Mouse (Mus musculus) heart, postnatal 10 days (tissue): ENCODE results near the gene Lrrc8d. TPM values are rescaled to one million over a fixed set of nuclear protein-coding genes. Genes with fewer than 3 reads are reported as not detected.
A peak's percentile ranks its signal among the peaks of the same experiment; 100 is the strongest.
"Not testable (repeated sequence)": the region's sequence is repeated elsewhere in the genome, so short reads cannot be mapped to it uniquely, and the experiment has no call there.

Experiments used
- DNase-seq, 2 experiments: peaks; one replicate each; pipeline ENCODE4 v3.0.0; 2021
- intact Hi-C: fragments of 180-260 bp; cut with DNase I; formaldehyde crosslinking; loops from one replicate; pipeline ENCODE4 v1.15.1; 2025
- total RNA-seq, 2 experiments: library from RNA; stranded (reverse); gene quantifications; 2 replicates each; pipeline ENCODE4 v1.2.3; 2021

Lrrc8d gene
- total RNA-seq, 2 experiments from 2014 or later, result 18.7 to 19.5 TPM

GRCm38 (mm10) chr5:105684861-105685600 lies 14.7 kb upstream of the Lrrc8d start:
- DNase-seq, result peak; percentile 81 to 91
- intact Hi-C loops, result loop anchor here (1.0 kb wide), 1 partner anchor 183 kb away; no protein-coding TSS in a partner anchor

- DNase-seq, intact Hi-C loops: not testable (repeated sequence)
These were observed 13.9 kb upstream of the Lrrc8d start for GRCm38 (mm10) chr5:105685780-105686305.

- intact Hi-C loops, result no loop called here
- no peak for DNase-seq
These were observed 13.3 kb upstream of the Lrrc8d start for GRCm38 (mm10) chr5:105686331-105686995.

DNA sequence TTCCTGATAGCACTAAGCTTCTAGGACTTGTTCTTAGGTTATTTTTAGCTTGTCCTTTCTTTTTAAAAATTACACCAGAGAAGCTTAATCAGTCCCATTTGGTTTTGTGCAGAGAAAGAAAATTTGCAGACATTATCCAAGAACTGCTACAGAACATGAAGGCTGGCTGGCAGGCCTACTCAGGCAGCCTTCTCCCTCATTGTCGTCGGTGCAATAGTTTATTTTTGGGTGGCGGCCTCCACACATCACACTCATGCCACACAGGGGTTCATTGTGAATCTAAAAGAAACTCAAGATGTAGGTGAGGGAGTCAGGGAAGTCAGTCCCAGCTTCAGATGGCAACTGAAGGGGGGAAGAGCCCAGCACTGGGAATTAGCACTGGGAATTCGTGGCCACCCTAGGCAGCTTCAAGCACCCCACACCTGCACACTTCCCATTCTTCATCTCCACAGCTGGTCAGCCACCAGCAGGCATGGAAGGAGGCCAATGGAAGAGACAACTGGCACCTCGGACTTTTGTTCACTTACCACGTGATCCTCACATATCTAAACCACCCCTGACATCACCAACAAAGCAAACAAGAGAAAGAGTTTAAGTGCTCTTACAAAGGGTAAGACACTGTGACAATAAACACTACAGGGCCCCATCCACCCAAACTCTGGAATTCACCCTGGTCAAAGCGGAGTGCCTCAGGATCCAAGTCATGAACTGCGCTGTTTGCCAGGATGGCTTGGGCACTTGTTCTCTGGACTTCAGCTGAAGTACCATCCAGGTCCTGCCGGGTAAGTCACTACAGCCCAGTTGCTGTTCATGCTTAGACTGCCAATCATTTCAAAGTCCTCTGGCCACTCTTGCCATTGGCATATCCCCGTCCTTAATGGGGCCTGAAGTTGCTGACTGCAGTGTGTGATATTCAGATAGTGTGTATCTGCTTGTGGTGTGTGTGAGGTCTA lies 9.0 kb upstream of the Lrrc8d start:
- intact Hi-C loops, result loop anchor here (10.0 kb wide), 1 partner anchor 54 kb away; no protein-coding TSS in a partner anchor

DNA sequence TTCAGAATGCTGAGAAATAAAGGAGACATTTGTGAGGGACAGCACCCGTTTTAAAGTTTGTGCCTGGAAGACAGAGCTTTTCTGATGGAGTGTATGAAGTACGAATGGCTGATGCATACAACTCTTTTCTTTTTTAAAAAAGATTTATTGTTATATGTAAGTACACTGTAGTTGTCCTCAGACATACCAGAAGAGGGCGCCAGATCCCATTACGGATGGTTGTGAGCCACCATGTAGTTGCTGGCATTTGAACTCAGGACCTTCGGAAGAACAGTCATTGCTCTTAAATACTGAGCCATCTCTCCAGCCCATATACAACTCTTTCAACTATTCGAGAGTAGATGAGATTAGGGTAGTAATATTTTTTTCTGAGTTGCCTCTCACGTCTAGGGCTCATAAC lies 8.1 kb upstream of the Lrrc8d start:
- no peak for DNase-seq
- intact Hi-C loops, result loop anchor here (10.0 kb wide), 1 partner anchor 53 kb away; no protein-coding TSS in a partner anchor

More for the DNA sequence above, 9.0 kb upstream of the Lrrc8d start:
- DNase-seq, result no peak

- intact Hi-C loops, result loop anchor here (10.0 kb wide), 1 partner anchor 50 kb away; no protein-coding TSS in a partner anchor
These were observed 5.3 kb upstream of the Lrrc8d start for GRCm38 (mm10) chr5:105694339-105694930.

DNA sequence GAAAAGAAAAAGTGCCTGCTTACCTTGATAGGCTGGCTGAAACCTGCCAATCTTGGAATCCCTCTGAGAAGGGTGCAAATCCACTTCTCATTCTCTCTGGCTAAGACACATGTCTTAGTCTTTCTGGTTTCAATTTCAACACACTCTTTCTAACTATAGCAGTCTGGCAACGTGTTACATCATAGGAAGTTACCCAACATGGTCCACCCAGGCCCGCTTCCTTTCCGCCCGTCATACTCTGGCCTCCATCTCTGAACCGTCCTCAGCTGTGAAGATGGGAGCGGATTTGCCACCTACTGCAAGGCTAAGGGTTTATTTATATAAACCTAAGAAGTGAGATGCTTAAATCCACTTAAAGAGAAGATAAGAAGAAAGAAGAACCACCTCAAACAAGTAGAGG lies 3.7 kb upstream of the Lrrc8d start:
- DNase-seq, result no peak
- intact Hi-C loops, result loop anchor here (10.0 kb wide), 1 partner anchor 49 kb away; no protein-coding TSS in a partner anchor

More at GRCm38 (mm10) chr5:105694339-105694930, 5.3 kb upstream of the Lrrc8d start:
- no peak for DNase-seq

DNA sequence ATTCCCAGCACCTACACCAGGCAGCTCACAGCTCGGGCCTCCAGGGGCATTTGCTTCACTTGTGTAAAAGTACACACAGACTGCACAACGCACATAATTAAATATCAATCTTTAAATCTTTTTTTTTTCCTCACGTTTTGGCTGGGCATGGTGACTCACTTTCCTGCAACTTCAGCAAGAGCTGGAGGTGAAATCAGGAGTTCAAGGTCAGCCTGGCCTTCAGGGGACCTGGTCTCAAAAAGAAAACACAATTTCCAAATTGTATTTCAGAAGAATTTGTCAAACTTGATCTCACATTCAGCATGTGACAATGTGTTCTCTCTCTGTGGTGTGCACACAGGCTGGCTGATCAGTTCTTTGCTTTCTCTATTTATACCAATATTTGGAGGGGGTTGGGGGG lies 1.9 kb upstream of the Lrrc8d start:
- intact Hi-C loops, result loop anchor here (10.0 kb wide), 1 partner anchor 47 kb away; no protein-coding TSS in a partner anchor
- no peak for DNase-seq

DNA sequence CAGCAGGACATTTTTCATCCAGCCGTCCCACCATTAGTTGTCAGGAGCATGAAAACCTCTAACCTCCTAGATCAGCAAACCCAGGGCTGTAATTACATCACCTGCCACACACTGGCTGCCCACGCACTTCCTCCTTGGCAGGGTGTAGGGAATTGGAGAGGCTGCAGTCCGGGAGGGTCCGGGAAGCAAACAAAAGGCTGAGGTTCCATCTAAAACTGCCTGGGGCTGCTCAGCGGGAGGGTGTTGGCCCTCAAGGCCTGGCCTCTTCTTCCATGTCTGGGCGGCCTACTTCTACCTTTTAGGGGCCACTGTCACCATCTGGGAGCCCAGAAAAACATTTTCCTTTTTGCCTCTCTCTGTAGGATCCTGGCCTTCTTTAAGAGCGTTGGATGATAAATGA lies 1.1 kb upstream of the Lrrc8d start:
- intact Hi-C loops, result loop anchor here (10.0 kb wide), 1 partner anchor 46 kb away; no protein-coding TSS in a partner anchor
- peak; percentile 37 to 43 for DNase-seq

DNA sequence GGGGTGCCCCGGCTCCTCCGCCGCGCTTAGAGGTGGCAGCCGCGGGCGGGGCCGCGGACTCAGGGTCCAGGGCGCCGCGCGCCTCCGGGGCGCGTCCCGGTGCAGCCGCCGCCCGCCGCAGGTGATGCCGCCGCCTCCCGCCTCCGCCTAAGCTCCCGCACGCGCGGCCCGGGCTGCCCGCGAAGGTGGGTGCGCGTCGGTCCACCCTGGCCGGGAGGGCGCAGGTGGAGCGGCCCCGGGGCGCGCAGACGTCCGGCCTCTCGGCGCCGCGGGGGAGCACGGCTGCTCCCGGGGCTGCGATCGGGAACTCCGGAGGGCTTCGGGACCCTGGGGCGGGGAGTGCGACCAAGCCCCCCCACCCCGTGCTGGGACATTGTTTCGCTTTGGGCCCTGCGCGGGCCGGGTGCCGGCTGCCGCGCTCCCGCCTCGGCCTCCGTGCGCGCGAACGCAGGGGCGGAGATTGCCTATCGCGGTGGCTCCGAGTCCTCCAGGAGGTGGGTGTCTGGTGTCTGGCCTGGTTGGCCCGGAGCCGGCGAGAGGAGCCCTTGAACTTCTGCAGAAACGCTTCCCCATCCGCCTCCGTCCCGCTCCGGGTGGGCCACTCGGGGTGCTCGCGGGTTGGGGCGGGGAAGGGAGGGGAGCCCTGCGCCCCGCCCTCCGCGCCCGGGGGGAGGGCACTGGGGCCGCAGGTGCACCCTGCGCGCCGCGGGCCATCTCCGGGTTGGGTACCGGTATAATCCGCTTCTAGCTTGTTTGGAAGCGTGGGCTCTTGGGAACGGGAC lies 492 bp downstream of the Lrrc8d start:
- peak; percentile 80 to 86 for DNase-seq
- intact Hi-C loops, result loop anchor here (5.0 kb wide), 1 partner anchor 97 kb away; no protein-coding TSS in a partner anchor

GRCm38 (mm10) chr5:105701326-105701725 lies 1.6 kb downstream of the Lrrc8d start:
- intact Hi-C loops, result loop anchor here (5.0 kb wide), 1 partner anchor 96 kb away; no protein-coding TSS in a partner anchor
- DNase-seq, result no peak

DNA sequence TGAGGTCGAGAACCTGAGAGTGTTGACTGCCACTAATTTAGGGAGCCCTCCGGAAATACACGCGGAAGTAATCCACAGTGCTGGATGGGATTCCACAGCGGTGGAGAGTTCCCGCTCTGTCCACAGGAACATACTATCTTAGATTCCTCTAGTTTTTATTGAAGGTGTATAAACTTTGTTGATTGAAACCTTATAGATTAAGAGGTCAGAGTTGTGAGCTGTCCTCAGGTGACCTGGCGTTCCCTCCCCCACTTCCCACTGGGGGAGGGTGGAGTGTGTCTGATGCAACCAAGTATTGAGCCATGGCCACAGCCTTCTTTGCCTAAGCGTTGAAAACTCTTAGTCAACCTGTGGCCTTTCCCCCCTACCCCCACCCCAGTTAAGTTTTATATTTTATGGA lies 2.1 kb downstream of the Lrrc8d start:
- intact Hi-C loops, result loop anchor here (5.0 kb wide), 1 partner anchor 95 kb away; no protein-coding TSS in a partner anchor
- DNase-seq, result no peak

- DNase-seq, result no peak
- intact Hi-C loops, result loop anchor here (5.0 kb wide), 1 partner anchor 95 kb away; no protein-coding TSS in a partner anchor
These were observed 3.0 kb downstream of the Lrrc8d start for GRCm38 (mm10) chr5:105702580-105703285.

GRCm38 (mm10) chr5:105703286-105703655 lies 3.5 kb downstream of the Lrrc8d start:
- intact Hi-C loops, result loop anchor here (5.0 kb wide), 1 partner anchor 94 kb away; no protein-coding TSS in a partner anchor
- no peak for DNase-seq

DNA sequence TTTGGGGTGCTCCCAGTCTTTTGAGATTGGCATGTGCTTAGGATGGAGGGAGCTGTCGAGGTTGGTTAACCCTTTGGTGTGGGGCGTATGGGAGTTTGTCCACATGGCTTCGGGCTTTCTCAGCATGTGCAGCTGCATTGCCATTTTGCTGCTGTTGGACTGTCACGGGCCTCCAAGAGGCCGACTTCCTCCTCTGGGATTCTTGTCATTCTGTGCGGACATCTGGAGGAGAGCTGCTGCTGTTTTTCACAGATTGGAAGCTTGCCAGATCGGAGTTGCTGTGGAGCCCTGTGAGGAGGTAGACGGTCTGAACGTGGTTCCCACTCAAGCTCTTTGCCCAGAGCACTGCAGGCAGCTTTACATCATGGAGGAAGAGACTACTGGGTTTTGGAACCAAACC lies 4.8 kb downstream of the Lrrc8d start:
- DNase-seq, result peak; percentile 60 to 64
- intact Hi-C loops, result loop anchor here (5.0 kb wide), 1 partner anchor 93 kb away; no protein-coding TSS in a partner anchor

- DNase-seq, result peak in 1 of 2 experiments; percentile 30
- intact Hi-C loops, result no loop called here
These were observed 6.9 kb downstream of the Lrrc8d start for GRCm38 (mm10) chr5:105706635-105707034.

DNA sequence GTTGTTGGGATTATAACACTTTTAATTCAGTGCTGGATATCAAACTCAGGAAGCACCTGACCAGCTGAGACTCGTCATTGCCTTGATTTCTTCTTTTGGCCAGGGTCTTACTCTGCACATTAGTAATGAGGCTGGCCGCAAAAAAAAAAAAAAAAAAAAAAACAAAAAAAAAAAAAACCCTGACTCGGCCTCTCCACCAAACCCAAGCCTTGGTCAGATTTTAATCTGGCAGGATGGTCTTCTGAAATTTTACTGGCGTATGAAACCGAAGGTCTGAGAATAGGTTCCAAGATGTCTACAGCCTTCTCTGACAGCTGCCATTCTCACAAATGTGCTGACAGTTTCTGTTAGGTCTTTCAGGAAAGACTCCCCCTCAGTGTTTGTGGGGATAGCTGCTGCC lies 8.5 kb downstream of the Lrrc8d start:
- intact Hi-C loops, result no loop called here
- DNase-seq, result no peak

- no peak for DNase-seq
- intact Hi-C loops, result no loop called here
These were observed 10.7 kb downstream of the Lrrc8d start for GRCm38 (mm10) chr5:105710473-105710872.
